In genomic region chr13:60255162-60255561, GRCm38 (mm10) we compare ENCODE assay signal across 21 mouse cellular contexts.
DNase-seq lines count a peak whose midpoint lies in the region; ATAC-seq lines count a peak whose summit lies in the region.
"Had no signal": no experiment of that assay in that cellular context is flagged by ENCODE, and none has a peak within 500 bp of the region (broad histone marks: within the 10 kb centered on the region; RNA-seq: fewer than 3 reads in every experiment).

No protein-coding gene starts in this region.

- intact Hi-C loops in left cerebral cortex, postnatal 10 days (cut with DNase I): no loop called here

- peak overlapping the region; percentile 32 for H3K4me2 ChIP-seq in limb, embryonic 12.5 days
- H3K4me2 ChIP-seq: forebrain, embryonic 13.5 days; lung, embryonic 15.5 days; midbrain, embryonic 11.5 days; neural tube, embryonic 13.5 days had no signal

- peak overlapping the region; percentile 9; the same call in 1 of the 2 replicates for H3K9ac ChIP-seq in limb, embryonic 12.5 days (replicated peaks)
- H3K9ac ChIP-seq: forebrain, embryonic 13.5 days; lung, embryonic 15.5 days; neural tube, embryonic 13.5 days had no signal

- peak overlapping the region; percentile 64 for H3K27ac ChIP-seq in heart, embryonic 10.5 days
- peak overlapping the region; percentile 73 for H3K27ac ChIP-seq in limb, embryonic 12.5 days
- H3K27ac ChIP-seq: forebrain, embryonic 13.5 days; lung, embryonic 15.5 days; macrophage; neural tube, embryonic 13.5 days had no signal

- peaks cover 15% of the 10 kb centered on the region for H3K4me1 ChIP-seq in heart, embryonic 10.5 days
- peaks cover 48% of the 10 kb centered on the region for H3K4me1 ChIP-seq in limb, embryonic 12.5 days (replicated peaks)
- H3K4me1 ChIP-seq: forebrain, embryonic 13.5 days; neural tube, embryonic 13.5 days had no signal

- WGBS in heart, embryonic 10.5 days: 63% methylated on average over 7 of the region's 7 CpGs
- 2% methylated on average over 7 of the region's 7 CpGs for WGBS in limb, embryonic 12.5 days

- no peak overlapping the region for H3K4me3 ChIP-seq in heart, embryonic 10.5 days
- H3K4me3 ChIP-seq in limb, embryonic 12.5 days (replicated peaks): no peak overlapping the region
- H3K4me3 ChIP-seq: forebrain, embryonic 13.5 days; lung, embryonic 15.5 days; neural tube, embryonic 13.5 days had no signal

- H3K27me3 ChIP-seq in heart, embryonic 10.5 days (ENCODE audit: insufficient read depth, poor library complexity, severe bottlenecking): no peaks in the 10 kb centered on the region
- no peaks in the 10 kb centered on the region for H3K27me3 ChIP-seq in limb, embryonic 12.5 days
- H3K27me3 ChIP-seq: forebrain, embryonic 13.5 days; lung, embryonic 15.5 days; neural tube, embryonic 13.5 days had no signal

- H3K36me3 ChIP-seq in heart, embryonic 10.5 days: no peaks in the 10 kb centered on the region
- H3K36me3 ChIP-seq in limb, embryonic 12.5 days: no peaks in the 10 kb centered on the region
- H3K36me3 ChIP-seq: lung, embryonic 15.5 days; neural tube, embryonic 13.5 days had no signal

- no peaks in the 10 kb centered on the region for H3K9me3 ChIP-seq in heart, embryonic 10.5 days
- H3K9me3 ChIP-seq in limb, embryonic 12.5 days: no peaks in the 10 kb centered on the region
- H3K9me3 ChIP-seq: forebrain, embryonic 13.5 days; lung, embryonic 15.5 days; neural tube, embryonic 13.5 days had no signal

- no peak for ATAC-seq in limb, embryonic 12.5 days (ENCODE audit: insufficient number of reproducible peaks, insufficient read depth, low FRiP score, low TSS enrichment, low read depth)
- ATAC-seq: forebrain, embryonic 13.5 days had no signal

- DNase-seq in heart, embryonic 10.5 days (ENCODE audit: low spot score): no peak
- no peak for DNase-seq in heart, adult 18-20 months
- DNase-seq in retina, postnatal 1 day: peak; percentile 27
- DNase-seq in retina, embryonic 14.5 days (ENCODE audit: low spot score): no peak
- DNase-seq in left cerebral cortex, postnatal 10 days (ENCODE audit: extremely low spot score in 1 of 2, low spot score in 2 of 2): no peak
- DNase-seq in urinary bladder, postnatal 36 days (ENCODE audit: low spot score in 2 of 2): no peak
- DNase-seq in adrenal gland, postnatal 36 days: no peak
- DNase-seq: adrenal gland, postnatal 10 days; B cell, adult 2 months; cerebellum, adult 2 months; kidney, adult 11 months; layer of hippocampus, postnatal 36 days; liver; right cerebral cortex, postnatal 25 days; thymus, adult 2 months had no signal
